Mouse (Mus musculus) brown adipose tissue, adult 24 weeks (tissue): ENCODE results near the gene Bmp8b. TPM values are rescaled to one million over a fixed set of nuclear protein-coding genes. Genes with fewer than 3 reads are reported as not detected.
"Not testable (repeated sequence)": the region's sequence is repeated elsewhere in the genome, so short reads cannot be mapped to it uniquely, and the experiment has no call there.

Experiments used
- H3K27ac ChIP-seq: fragments of 200-500 bp; replicated peaks from 2 replicates; pipeline ENCODE4 v1.5.1; 2012; ENCODE audit warnings: low read depth, mild to moderate bottlenecking, low read length
- H3K4me1 ChIP-seq: fragments of 200-500 bp; 2 replicates; pipeline ENCODE4 v1.6.1; 2012; ENCODE audit warnings: low read length, mixed read lengths; ENCODE audit not compliant: control insufficient read depth, insufficient read depth, insufficient read length
- H3K4me3 ChIP-seq: fragments of 200-500 bp; 2 replicates; pipeline ENCODE4 v1.5.1; 2012; ENCODE audit warnings: low read depth, mild to moderate bottlenecking, low read length, moderate library complexity; ENCODE audit not compliant: insufficient read depth
- polyA plus RNA-seq: library from polyadenylated mRNA; stranded (reverse); fragments of >200 nt; gene quantifications from 2 replicates; pipeline ENCODE4 v1.2.4, GENCODE M21; 2012; ENCODE audit not compliant: missing spikeins, insufficient read depth, insufficient read length

Gene Bmp8b
- polyA plus RNA-seq, 1 experiment = 0.59 TPM

- Histone ChIP-seq H3K27ac (peak within 1 kb of the TSS; percentile 86), H3K4me3 (peak within 1 kb of the TSS; percentile 99), H3K4me1 (peaks cover 9% of the 10 kb centered on the region)
Observed at GRCm38 (mm10) chr4:123139513-123140154, 34.7 kb downstream of the Bmp8b start, which contains the start of gene Ppie. Gene Ppie (minus strand): TSS chr4:123139951.

- Histone ChIP-seq H3K4me3 (no peak overlapping the region), H3K27ac (no peak overlapping the region), H3K4me1 (no peaks in the 10 kb centered on the region)
Observed at GRCm38 (mm10) chr4:123147446-123148150, 42.6 kb downstream of the Bmp8b start.

GRCm38 (mm10) chr4:123152003-123152402 lies 47.0 kb downstream of the Bmp8b start:
- H3K4me1 ChIP-seq = no peaks in the 10 kb centered on the region

GRCm38 (mm10) chr4:123152976-123153375 lies 48.0 kb downstream of the Bmp8b start:
- Histone ChIP-seq H3K4me1 (no peaks in the 10 kb centered on the region), H3K27ac (no peak overlapping the region), H3K4me3 (no peak overlapping the region)

More at GRCm38 (mm10) chr4:123152003-123152402, 47.0 kb downstream of the Bmp8b start:
- H3K27ac ChIP-seq = no peak overlapping the region
- no peak overlapping the region for H3K4me3 ChIP-seq

- H3K4me1 ChIP-seq = no peaks in the 10 kb centered on the region
Observed at GRCm38 (mm10) chr4:123155004-123155403, 50.0 kb downstream of the Bmp8b start.

GRCm38 (mm10) chr4:123155427-123155826 lies 50.5 kb downstream of the Bmp8b start:
- Histone ChIP-seq H3K27ac (no peak overlapping the region), H3K4me1 (no peaks in the 10 kb centered on the region), H3K4me3 (no peak overlapping the region)

More at GRCm38 (mm10) chr4:123155004-123155403, 50.0 kb downstream of the Bmp8b start:
- H3K4me3 ChIP-seq = no peak overlapping the region
- H3K27ac ChIP-seq = no peak overlapping the region

GRCm38 (mm10) chr4:123155840-123156239 lies 50.9 kb downstream of the Bmp8b start:
- H3K4me3 ChIP-seq = no peak overlapping the region
- no peaks in the 10 kb centered on the region for H3K4me1 ChIP-seq
- H3K27ac ChIP-seq = no peak overlapping the region

- no peak overlapping the region for H3K27ac ChIP-seq
Observed at GRCm38 (mm10) chr4:123160571-123160970, 55.6 kb downstream of the Bmp8b start.

GRCm38 (mm10) chr4:123161251-123161650 lies 56.3 kb downstream of the Bmp8b start:
- H3K4me1 ChIP-seq, H3K4me3 ChIP-seq, H3K27ac ChIP-seq: not testable (repeated sequence)

More at GRCm38 (mm10) chr4:123160571-123160970, 55.6 kb downstream of the Bmp8b start:
- H3K4me3 ChIP-seq = no peak overlapping the region
- H3K4me1 ChIP-seq = no peaks in the 10 kb centered on the region

- Histone ChIP-seq H3K4me1 (no peaks in the 10 kb centered on the region), H3K4me3 (no peak overlapping the region), H3K27ac (no peak overlapping the region)
Observed at GRCm38 (mm10) chr4:123162305-123162917, 57.4 kb downstream of the Bmp8b start.

- H3K4me3 ChIP-seq = no peak overlapping the region
- no peak overlapping the region for H3K27ac ChIP-seq
- no peaks in the 10 kb centered on the region for H3K4me1 ChIP-seq
Observed at GRCm38 (mm10) chr4:123164157-123164556, 59.2 kb downstream of the Bmp8b start.

- Histone ChIP-seq H3K27ac (no peak overlapping the region), H3K4me1 (no peaks in the 10 kb centered on the region), H3K4me3 (no peak overlapping the region)
Observed at GRCm38 (mm10) chr4:123171811-123172210, 66.8 kb downstream of the Bmp8b start.

Other genes with a start within 250 kb of the Bmp8b start
- gene Cap1, start 219.1 kb upstream of the Bmp8b start, polyA plus RNA-seq = 53.9 and 54.1 TPM in 2 replicates
- not detected in 2 replicates for gene Mfsd2a, start 144.0 kb upstream of the Bmp8b start, polyA plus RNA-seq
- 0.83 and 0.92 TPM in 2 replicates for gene Mycl, start 109.5 kb upstream of the Bmp8b start, polyA plus RNA-seq
- gene Trit1, start 88.6 kb upstream of the Bmp8b start, polyA plus RNA-seq = 13.4 and 20.8 TPM in 2 replicates
- not detected in 2 replicates for gene Oxct2b, start 11.1 kb downstream of the Bmp8b start, polyA plus RNA-seq
- 20.4 and 23.5 TPM in 2 replicates for gene Ppie, start 34.8 kb downstream of the Bmp8b start, polyA plus RNA-seq
- 0.83 and 2.0 TPM in 2 replicates for gene Hpcal4, start 78.1 kb downstream of the Bmp8b start, polyA plus RNA-seq
- not detected in 2 replicates for gene Nt5c1a, start 96.3 kb downstream of the Bmp8b start, polyA plus RNA-seq
- 8.3 and 8.9 TPM in 2 replicates for gene Heyl, start 128.4 kb downstream of the Bmp8b start, polyA plus RNA-seq
- gene Pabpc4, start 157.2 kb downstream of the Bmp8b start, polyA plus RNA-seq = 45.5 and 52.1 TPM in 2 replicates
- not detected in 2 replicates for gene Oxct2a, start 218.5 kb downstream of the Bmp8b start, polyA plus RNA-seq
- gene Bmp8a, start 238.1 kb downstream of the Bmp8b start, polyA plus RNA-seq = not detected in 2 replicates